Mouse (Mus musculus) hindbrain, embryonic 16.5 days (tissue): ENCODE data around the gene Ppp3ca. TPM values are rescaled to one million over a fixed set of nuclear protein-coding genes. Genes with fewer than 3 reads are reported as not detected.

Experiments used
- ATAC-seq: fragments of 200-750 bp; cut with Nextera tagmentation; 2 replicates; pipeline ENCODE4 v1.8.0; 2017; ENCODE audit warnings: moderate TSS enrichment, moderate library complexity
- H3K27ac ChIP-seq: fragments of 300-500 bp; sonication (generic); 2 replicates; pipeline ENCODE4 v1.5.1; 2014; ENCODE audit warnings: low read depth, mild to moderate bottlenecking, control low read depth, low read length, moderate library complexity
- H3K27me3 ChIP-seq: fragments of 300-500 bp; sonication (generic); replicated peaks from 2 replicates; pipeline ENCODE4 v1.6.1; 2014; ENCODE audit warnings: low read length; ENCODE audit not compliant: control insufficient read depth, insufficient read depth
- H3K36me3 ChIP-seq: fragments of 300-500 bp; sonication (generic); 2 replicates; pipeline ENCODE4 v1.6.1; 2014; ENCODE audit warnings: mild to moderate bottlenecking, low read length, moderate library complexity, mixed read lengths; ENCODE audit not compliant: control insufficient read depth, insufficient read depth
- H3K4me1 ChIP-seq: fragments of 300-500 bp; sonication (generic); 2 replicates; pipeline ENCODE4 v1.6.1; 2014; ENCODE audit warnings: low read depth, low read length; ENCODE audit not compliant: control insufficient read depth, insufficient read depth
- H3K4me2 ChIP-seq: fragments of 300-500 bp; sonication (generic); 2 replicates; pipeline ENCODE4 v1.6.1; 2014; ENCODE audit warnings: mild to moderate bottlenecking, low read length, control low read depth, moderate library complexity
- H3K4me3 ChIP-seq: fragments of 300-500 bp; sonication (generic); 2 replicates; pipeline ENCODE4 v1.5.1; 2014; ENCODE audit warnings: mild to moderate bottlenecking, low read length, control low read depth, moderate library complexity
- H3K9ac ChIP-seq: fragments of 300-500 bp; sonication (generic); 2 replicates; pipeline ENCODE4 v1.6.1; 2014; ENCODE audit warnings: low read depth, mild to moderate bottlenecking, control low read depth, low read length, moderate library complexity
- H3K9me3 ChIP-seq: fragments of 300-500 bp; sonication (generic); 2 replicates; pipeline ENCODE4 v1.6.1; 2014; ENCODE audit warnings: mild to moderate bottlenecking, low read length, moderate library complexity; ENCODE audit not compliant: control insufficient read depth
- WGBS: fragments of 180-500 bp; shearing (Covaris S2); extraction: QIAGEN DNeasy Blood & Tissue Kit; methylation state at CpG from one replicate; pipeline ENCODE4 v1.1.7; 2014; 5-methylcytosine and 5-hydroxymethylcytosine counted together
- polyA plus RNA-seq: library from polyadenylated mRNA; unstranded; fragments of >200 nt; fragmentation: Nextera tagmentation; extraction: Ambion mirVana; gene quantifications from 2 replicates; pipeline ENCODE4 v1.2.1, GENCODE M21; 2015

The Ppp3ca gene
- polyA plus RNA-seq, 1 experiment from 2014 or later: 154 TPM

- H3K4me2 ChIP-seq: no peak overlapping the region
- no peak for ATAC-seq
- no peaks in the 10 kb centered on the region for H3K9me3 ChIP-seq
- no peak overlapping the region for H3K27ac ChIP-seq
- H3K4me1 ChIP-seq: peaks cover 26% of the 10 kb centered on the region
- H3K9ac ChIP-seq: no peak overlapping the region
- no peaks in the 10 kb centered on the region for H3K36me3 ChIP-seq
- 97% methylated on average over 3 of the region's 3 CpGs for WGBS
- no peaks in the 10 kb centered on the region for H3K27me3 ChIP-seq
- no peak overlapping the region for H3K4me3 ChIP-seq
Observed at GRCm38 (mm10) chr3:136837589-136837988, 167.7 kb downstream of the Ppp3ca start.

- WGBS: 64% methylated on average over 3 of the region's 3 CpGs
- Histone ChIP-seq H3K4me2 (no peak overlapping the region), H3K9me3 (no peaks in the 10 kb centered on the region), H3K27ac (no peak overlapping the region), H3K36me3 (no peaks in the 10 kb centered on the region), H3K4me3 (no peak overlapping the region), H3K27me3 (no peaks in the 10 kb centered on the region), H3K4me1 (peaks cover 4% of the 10 kb centered on the region), H3K9ac (no peak overlapping the region)
- ATAC-seq: no peak
Observed at GRCm38 (mm10) chr3:136841282-136841681, 171.4 kb downstream of the Ppp3ca start.

- Histone ChIP-seq H3K9ac (no peak overlapping the region), H3K4me3 (no peak overlapping the region), H3K27me3 (no peaks in the 10 kb centered on the region), H3K4me1 (peaks cover 4% of the 10 kb centered on the region), H3K4me2 (no peak overlapping the region), H3K36me3 (no peaks in the 10 kb centered on the region), H3K9me3 (no peaks in the 10 kb centered on the region), H3K27ac (no peak overlapping the region)
- ATAC-seq: peak; percentile 69; the same call in 1 of the 2 replicates
- WGBS: 57% methylated on average over 1 of the region's 1 CpGs
Observed at GRCm38 (mm10) chr3:136842384-136842783, 172.5 kb downstream of the Ppp3ca start.

- Histone ChIP-seq H3K4me3 (no peak overlapping the region), H3K36me3 (no peaks in the 10 kb centered on the region), H3K4me2 (no peak overlapping the region), H3K9me3 (no peaks in the 10 kb centered on the region), H3K9ac (no peak overlapping the region), H3K27me3 (no peaks in the 10 kb centered on the region), H3K27ac (no peak overlapping the region), H3K4me1 (peaks cover 4% of the 10 kb centered on the region)
- peak; percentile 37 for ATAC-seq
- 33% methylated on average over 7 of the region's 7 CpGs for WGBS
Observed at GRCm38 (mm10) chr3:136843811-136844491, 174.0 kb downstream of the Ppp3ca start.

GRCm38 (mm10) chr3:136849035-136849434 lies 179.1 kb downstream of the Ppp3ca start:
- ATAC-seq: no peak
- Histone ChIP-seq H3K36me3 (no peaks in the 10 kb centered on the region), H3K4me2 (no peak overlapping the region), H3K9ac (no peak overlapping the region), H3K4me3 (no peak overlapping the region), H3K27ac (no peak overlapping the region), H3K27me3 (no peaks in the 10 kb centered on the region), H3K9me3 (no peaks in the 10 kb centered on the region), H3K4me1 (no peaks in the 10 kb centered on the region)
- WGBS: 84% methylated on average over 1 of the region's 1 CpGs

GRCm38 (mm10) chr3:136852921-136853320 lies 183.0 kb downstream of the Ppp3ca start:
- WGBS: 85% methylated on average over 6 of the region's 6 CpGs

GRCm38 (mm10) chr3:136853596-136853995 lies 183.7 kb downstream of the Ppp3ca start:
- Histone ChIP-seq H3K27ac (no peak overlapping the region), H3K4me1 (no peaks in the 10 kb centered on the region), H3K27me3 (no peaks in the 10 kb centered on the region), H3K4me3 (no peak overlapping the region), H3K36me3 (no peaks in the 10 kb centered on the region), H3K9me3 (no peaks in the 10 kb centered on the region), H3K4me2 (no peak overlapping the region), H3K9ac (no peak overlapping the region)
- 94% methylated on average over 4 of the region's 4 CpGs for WGBS
- ATAC-seq: no peak

More at GRCm38 (mm10) chr3:136852921-136853320, 183.0 kb downstream of the Ppp3ca start:
- no peak overlapping the region for H3K4me2 ChIP-seq
- no peaks in the 10 kb centered on the region for H3K9me3 ChIP-seq
- H3K27ac ChIP-seq: no peak overlapping the region
- no peak overlapping the region for H3K4me3 ChIP-seq
- no peak overlapping the region for H3K9ac ChIP-seq
- no peaks in the 10 kb centered on the region for H3K4me1 ChIP-seq
- H3K27me3 ChIP-seq: no peaks in the 10 kb centered on the region
- ATAC-seq: no peak
- no peaks in the 10 kb centered on the region for H3K36me3 ChIP-seq

- WGBS: 86% methylated on average over 4 of the region's 4 CpGs
- H3K9ac ChIP-seq: no peak overlapping the region
- H3K4me3 ChIP-seq: no peak overlapping the region
- no peak overlapping the region for H3K4me2 ChIP-seq
- H3K9me3 ChIP-seq: no peaks in the 10 kb centered on the region
- ATAC-seq: no peak
- H3K27me3 ChIP-seq: no peaks in the 10 kb centered on the region
- no peak overlapping the region for H3K27ac ChIP-seq
- no peaks in the 10 kb centered on the region for H3K4me1 ChIP-seq
- H3K36me3 ChIP-seq: no peaks in the 10 kb centered on the region
Observed at GRCm38 (mm10) chr3:136855996-136856395, 186.1 kb downstream of the Ppp3ca start.

GRCm38 (mm10) chr3:136862051-136862837 lies 192.3 kb downstream of the Ppp3ca start:
- H3K9me3 ChIP-seq: no peaks in the 10 kb centered on the region
- no peak for ATAC-seq
- no peak overlapping the region for H3K4me2 ChIP-seq
- no peaks in the 10 kb centered on the region for H3K27me3 ChIP-seq
- 83% methylated on average over 11 of the region's 11 CpGs for WGBS
- no peaks in the 10 kb centered on the region for H3K36me3 ChIP-seq
- H3K27ac ChIP-seq: no peak overlapping the region
- no peak overlapping the region for H3K4me3 ChIP-seq
- no peak overlapping the region for H3K9ac ChIP-seq
- H3K4me1 ChIP-seq: no peaks in the 10 kb centered on the region
